Mouse (Mus musculus): ENCODE measurements at regions not wholly inside any gene's neighbourhood (a gene's known extent, or its start where the extent isn't known, plus 50 kb on each side); places are given as distances from the start of the nearest gene placed in this dataset.

DNA sequence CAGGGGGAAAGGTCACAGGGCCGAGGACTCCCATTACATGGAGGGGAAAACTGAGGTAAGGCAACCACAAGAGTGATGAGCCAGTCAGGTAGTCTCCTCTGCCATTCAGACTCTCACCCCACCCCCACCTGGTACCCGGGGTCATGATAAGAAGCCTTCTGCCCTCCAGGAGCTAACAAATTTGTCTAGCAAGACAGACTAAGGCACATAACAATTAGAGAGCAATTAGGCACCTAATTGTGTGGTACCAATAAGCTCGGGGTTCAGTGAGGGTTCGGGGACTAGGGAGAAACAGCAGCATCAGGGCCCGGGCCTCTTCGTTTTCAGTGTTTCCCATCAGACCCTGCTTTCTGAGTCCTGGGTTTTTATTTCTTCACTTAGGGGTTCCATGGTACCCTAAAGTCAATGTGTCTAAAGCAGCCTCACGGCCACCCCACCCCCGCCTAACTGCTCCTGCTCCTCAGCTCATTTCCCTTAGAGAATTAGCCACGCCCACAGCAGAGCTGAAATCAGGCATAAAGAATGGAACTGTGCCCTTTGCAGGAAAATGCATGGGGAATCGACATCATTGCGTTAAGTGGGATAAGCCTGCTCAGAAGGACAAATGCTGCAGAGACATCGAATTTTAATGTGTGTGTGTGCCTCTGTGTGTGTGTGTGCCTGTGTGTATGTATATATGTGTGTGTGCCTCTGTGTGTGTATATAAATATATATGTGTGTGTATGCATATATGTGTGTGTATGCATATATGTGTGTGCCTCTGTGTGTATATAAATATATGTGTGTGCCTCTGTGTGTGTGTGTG, 249.3 kb downstream of the Cryba4 start:
- H3K9me3 ChIP-seq (replicated peaks; ENCODE audit: insufficient read depth, low read length), result no peaks in the 10 kb centered on the region
- TF ChIP-seq MEF2A (IDR thresholded peaks at IDR 0.05; ENCODE audit: extremely low read depth, insufficient replicate concordance, low read depth, low read length, poor library complexity, severe bottlenecking) (no peak), USF2 (IDR thresholded peaks at IDR 0.05; ENCODE audit: borderline replicate concordance in 1 of 2, insufficient read depth in 1 of 2, low read depth in 1 of 2, low read length in 2 of 2) (no peak), TCF12 (IDR thresholded peaks at IDR 0.05; ENCODE audit: low read depth, low read length) (no peak), SMC3 (IDR thresholded peaks at IDR 0.05; ENCODE audit: low read depth, low read length) (no peak), KAT2A (conservative IDR thresholded peaks at IDR 0.05; ENCODE audit: low read depth, low read length) (no peak), POLR2A (IDR thresholded peaks at IDR 0.05; ENCODE audit: control insufficient read depth in 1 of 2, insufficient read depth in 1 of 2, low read depth in 1 of 2, low read length in 2 of 2, poor library complexity in 1 of 2) (no peak), NRF1 (IDR thresholded peaks at IDR 0.05; ENCODE audit: insufficient read depth, low read depth, low read length, poor library complexity, severe bottlenecking) (no peak), UBTF (IDR thresholded peaks at IDR 0.05; ENCODE audit: borderline replicate concordance, insufficient read depth, low read depth, low read length) (no peak), TBP (IDR thresholded peaks at IDR 0.05; ENCODE audit: low read depth, low read length) (no peak)

DNA sequence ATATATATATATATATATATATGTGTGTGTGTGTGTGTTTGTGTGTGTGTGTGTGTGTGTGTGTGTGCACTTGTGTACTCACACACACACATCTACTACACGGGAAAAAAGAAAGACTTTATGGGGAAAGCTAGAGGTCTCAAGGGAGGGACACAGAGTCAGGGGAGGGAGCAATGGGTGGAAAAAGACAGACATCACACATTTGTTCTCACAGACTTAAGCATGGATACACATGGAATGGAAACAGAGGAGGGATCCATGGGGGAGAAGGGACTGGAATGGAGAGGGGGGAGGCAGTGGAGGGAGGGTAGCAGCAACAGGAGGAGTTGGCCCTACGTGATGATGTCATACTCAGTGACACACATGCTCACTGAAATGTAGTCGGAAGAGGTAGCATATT, 248.3 kb downstream of the Cryba4 start:
- Histone ChIP-seq H3K79me2 (ENCODE audit: control insufficient read depth, insufficient read depth, low read length, poor library complexity) (no peaks in the 10 kb centered on the region), H3K9me3 (replicated peaks; ENCODE audit: insufficient read depth, low read length) (no peaks in the 10 kb centered on the region), H3K27ac (ENCODE audit: control insufficient read depth, low read depth, low read length) (no peak overlapping the region), H3K4me3 (ENCODE audit: control insufficient read depth in 1 of 2, insufficient read depth in 1 of 2, low read depth in 2 of 2, low read length in 2 of 2) (no peak overlapping the region), H3K27me3 (ENCODE audit: control insufficient read depth in 1 of 2, insufficient read depth in 2 of 2, low read length in 2 of 2) (no peaks in the 10 kb centered on the region), H3K9ac (ENCODE audit: control insufficient read depth, low read depth, low read length, poor library complexity, severe bottlenecking) (no peak overlapping the region), H3K4me1 (ENCODE audit: control insufficient read depth in 1 of 2, insufficient read depth in 2 of 2, low read length in 2 of 2) (no peaks in the 10 kb centered on the region), H3K36me3 (ENCODE audit: control insufficient read depth in 1 of 2, insufficient read depth in 2 of 2, low read length in 2 of 2) (no peaks in the 10 kb centered on the region)
- no peak for TF ChIP-seq RAD21 (IDR thresholded peaks at IDR 0.05; ENCODE audit: low read depth, low read length)
- TF ChIP-seq MYB (IDR thresholded peaks at IDR 0.05; ENCODE audit: low read depth, low read length), result no peak
- no peak for TF ChIP-seq CHD1 (IDR thresholded peaks at IDR 0.05; ENCODE audit: low read depth, low read length)
- TF ChIP-seq BHLHE40 (IDR thresholded peaks at IDR 0.05; ENCODE audit: borderline replicate concordance, low read depth, low read length), result no peak
- no peak for TF ChIP-seq SIN3A (IDR thresholded peaks at IDR 0.05; ENCODE audit: low read length)
- no peak for TF ChIP-seq KAT2A (conservative IDR thresholded peaks at IDR 0.05; ENCODE audit: low read depth, low read length)
- TF ChIP-seq POLR2A (IDR thresholded peaks at IDR 0.05; ENCODE audit: control insufficient read depth in 1 of 2, insufficient read depth in 1 of 2, low read depth in 1 of 2, low read length in 2 of 2, poor library complexity in 1 of 2), result no peak
- no peak for TF ChIP-seq MYC (IDR thresholded peaks at IDR 0.05; ENCODE audit: low read depth, low read length)
- TF ChIP-seq RCOR1 (IDR thresholded peaks at IDR 0.05; ENCODE audit: low read depth, low read length), result no peak
- no peak for TF ChIP-seq ZMIZ1 (IDR thresholded peaks at IDR 0.05; ENCODE audit: low read depth, low read length)
- TF ChIP-seq NELFE (IDR thresholded peaks at IDR 0.05; ENCODE audit: low read depth, low read length), result no peak
- no peak for TF ChIP-seq USF2 (IDR thresholded peaks at IDR 0.05; ENCODE audit: borderline replicate concordance in 1 of 2, insufficient read depth in 1 of 2, low read depth in 1 of 2, low read length in 2 of 2)
- TF ChIP-seq EP300 (IDR thresholded peaks at IDR 0.05; ENCODE audit: low read depth in 1 of 2, low read length in 2 of 2), result no peak
- TF ChIP-seq TCF12 (IDR thresholded peaks at IDR 0.05; ENCODE audit: low read depth, low read length), result no peak
- TF ChIP-seq E2F4 (IDR thresholded peaks at IDR 0.05; ENCODE audit: borderline replicate concordance, low read depth, low read length), result no peak
- no peak for TF ChIP-seq POLR2AphosphoS2 (IDR thresholded peaks at IDR 0.05; ENCODE audit: low read length)
- TF ChIP-seq GATA1 (IDR thresholded peaks at IDR 0.05; ENCODE audit: low read depth, low read length), result no peak
- no peak for DNase-seq (ENCODE audit: low read depth, low spot score)

More for the DNA sequence above, 249.3 kb downstream of the Cryba4 start:
- DNase-seq (ENCODE audit: low read depth, low spot score), result no peak
- Histone ChIP-seq H3K4me3 (ENCODE audit: control insufficient read depth in 1 of 2, insufficient read depth in 1 of 2, low read depth in 2 of 2, low read length in 2 of 2) (no peak overlapping the region), H3K4me1 (ENCODE audit: control insufficient read depth in 1 of 2, insufficient read depth in 2 of 2, low read length in 2 of 2) (no peaks in the 10 kb centered on the region), H3K79me2 (ENCODE audit: control insufficient read depth, insufficient read depth, low read length, poor library complexity) (no peaks in the 10 kb centered on the region), H3K27me3 (ENCODE audit: control insufficient read depth in 1 of 2, insufficient read depth in 2 of 2, low read length in 2 of 2) (no peaks in the 10 kb centered on the region), H3K27ac (ENCODE audit: control insufficient read depth, low read depth, low read length) (no peak overlapping the region), H3K36me3 (ENCODE audit: control insufficient read depth in 1 of 2, insufficient read depth in 2 of 2, low read length in 2 of 2) (no peaks in the 10 kb centered on the region), H3K9ac (ENCODE audit: control insufficient read depth, low read depth, low read length, poor library complexity, severe bottlenecking) (no peak overlapping the region)
